Mouse (Mus musculus): Measurements from ENCODE around the gene Atxn10.

The Atxn10 gene

DNA sequence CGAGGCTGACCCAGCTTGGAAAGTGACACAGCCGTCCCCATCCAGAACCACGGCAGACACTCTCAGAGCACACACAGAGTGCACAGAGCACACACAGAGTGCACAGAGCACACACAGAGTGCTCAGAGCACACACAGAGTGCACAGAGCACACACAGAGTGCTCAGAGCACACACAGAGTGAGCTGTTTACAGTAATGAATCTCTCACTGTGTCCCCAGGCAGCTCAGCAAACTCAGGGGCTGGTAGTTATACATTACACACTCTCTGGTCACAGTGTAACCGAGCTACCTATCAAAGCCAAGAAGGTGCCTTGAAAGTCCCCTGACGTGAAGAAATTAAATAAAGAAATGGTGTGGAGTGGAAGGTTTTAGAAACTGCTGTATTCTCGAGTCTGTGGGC, 133.4 kb downstream of the Atxn10 start:
- DNase-seq (ENCODE audit: extremely low spot score, low spot score): no peak

DNA sequence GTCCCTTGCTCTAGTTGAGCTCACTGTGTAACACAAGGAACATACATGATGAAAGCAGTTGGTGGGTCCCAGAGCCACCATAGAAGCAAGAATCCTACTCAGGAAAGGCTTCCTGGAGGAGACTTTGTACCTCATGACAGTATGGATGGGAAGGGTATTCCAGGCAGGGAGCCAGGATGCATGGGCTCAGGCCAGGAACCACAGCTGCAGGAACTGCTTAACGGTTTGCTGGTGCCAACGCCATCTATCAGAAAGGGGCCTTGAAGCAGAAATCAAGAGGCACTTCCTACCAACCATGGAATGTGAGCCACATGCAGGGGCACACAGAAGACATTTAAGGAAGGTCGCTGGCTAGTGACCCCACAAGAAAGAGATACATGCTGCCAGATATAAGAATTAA, 138.7 kb downstream of the Atxn10 start:
- DNase-seq (ENCODE audit: extremely low spot score, low spot score): no peak

DNA sequence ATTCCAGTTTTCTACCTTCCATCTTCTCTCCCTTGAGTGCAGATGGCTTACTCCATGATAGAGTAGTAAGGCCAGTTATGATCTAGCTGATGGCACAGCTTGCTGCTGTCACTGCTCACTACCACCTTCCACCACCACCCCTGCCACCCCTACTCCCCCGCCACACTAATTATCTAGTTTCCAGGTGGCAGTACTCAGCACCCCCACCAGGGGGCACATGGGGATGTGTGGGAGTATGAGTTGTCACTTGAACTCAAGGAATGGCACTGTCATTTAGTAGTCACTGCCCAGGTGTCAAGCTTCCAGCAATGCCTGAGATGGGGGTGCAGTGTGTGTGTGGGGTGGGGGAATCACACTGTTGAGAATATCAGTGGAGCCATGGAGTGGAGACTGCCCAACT, 141.5 kb downstream of the Atxn10 start:
- DNase-seq (ENCODE audit: extremely low spot score, low spot score): peak; percentile 68

DNA sequence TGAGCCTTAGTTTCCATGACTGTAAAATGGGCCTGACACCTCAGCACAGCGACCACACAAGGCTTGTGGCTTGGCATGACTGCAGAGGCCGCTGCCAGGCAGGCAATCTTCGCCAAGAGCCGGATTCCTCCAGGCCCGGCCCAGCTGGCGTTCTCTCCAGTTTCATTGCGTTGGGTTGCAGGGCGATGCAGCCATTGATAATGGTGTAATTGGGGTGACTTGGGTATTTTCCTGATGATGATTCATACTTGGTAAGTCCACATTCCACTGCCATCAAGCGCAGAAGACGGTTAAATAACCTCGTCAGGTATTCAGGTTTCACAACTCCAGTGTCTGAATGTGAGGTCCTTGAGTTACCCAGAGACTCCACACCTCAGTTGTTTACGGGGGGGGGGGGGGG, 143.3 kb downstream of the Atxn10 start:
- DNase-seq (ENCODE audit: extremely low spot score, low spot score): no peak

DNA sequence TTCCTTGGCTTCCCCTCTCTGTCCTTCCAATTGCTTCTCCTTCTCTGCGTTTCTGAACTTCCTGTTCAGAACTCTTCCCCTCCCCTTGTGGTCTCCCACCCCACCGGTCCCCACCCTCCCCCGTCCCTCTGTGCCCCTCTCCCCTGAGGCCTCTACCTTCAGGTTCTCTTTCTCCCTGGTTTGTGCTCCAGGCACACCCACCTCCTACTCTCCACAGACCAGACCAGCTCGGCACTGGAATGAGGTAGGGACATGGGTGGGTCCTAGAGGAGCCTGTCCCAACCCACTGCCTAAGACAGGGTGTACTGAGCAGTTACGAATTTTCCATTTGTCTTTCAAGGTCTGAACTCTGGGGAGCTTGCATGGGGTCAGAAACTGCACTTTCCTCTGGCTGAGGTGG, 143.9 kb downstream of the Atxn10 start:
- DNase-seq (ENCODE audit: extremely low spot score, low spot score): no peak

DNA sequence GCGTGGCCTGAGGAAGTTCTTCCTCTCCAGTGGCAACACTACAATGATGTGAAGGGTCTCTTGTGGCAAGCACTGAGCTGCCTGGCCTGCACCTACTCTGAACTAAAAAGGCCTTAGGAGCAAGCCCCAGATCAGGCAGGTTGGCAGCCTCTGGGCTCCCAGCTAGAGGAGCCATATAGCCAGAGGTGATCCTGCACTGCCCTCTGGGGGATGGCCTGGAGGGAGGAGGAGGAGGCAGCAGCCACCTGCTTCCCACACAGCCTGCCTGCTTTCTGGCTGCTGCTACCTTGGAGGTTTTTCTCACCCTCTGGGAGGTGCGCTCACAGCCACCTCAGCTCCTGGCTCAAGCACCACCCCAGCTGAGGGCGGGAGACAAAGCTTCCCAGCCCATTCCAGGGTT, 144.6 kb downstream of the Atxn10 start:
- no peak for DNase-seq (ENCODE audit: extremely low spot score, low spot score)

DNA sequence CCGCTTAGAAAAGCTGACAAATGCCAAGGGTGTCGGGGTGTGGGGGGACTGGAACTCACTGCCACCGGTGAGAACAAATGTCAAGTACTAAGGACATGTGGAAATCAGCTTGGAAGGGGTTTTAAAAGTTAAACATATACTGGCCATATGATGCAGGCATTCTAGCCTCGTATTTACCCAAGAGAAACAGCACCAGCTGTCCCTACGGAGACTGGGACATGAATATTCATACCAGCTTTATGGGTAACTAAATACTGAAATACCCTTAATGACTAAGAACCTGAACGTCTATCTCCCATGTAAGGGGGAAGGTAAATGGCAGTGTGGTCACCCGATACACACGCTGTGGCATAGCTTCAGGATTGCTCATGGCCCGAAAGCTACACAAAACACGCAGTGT, 152.9 kb downstream of the Atxn10 start:
- DNase-seq (ENCODE audit: extremely low spot score, low spot score): no peak

DNA sequence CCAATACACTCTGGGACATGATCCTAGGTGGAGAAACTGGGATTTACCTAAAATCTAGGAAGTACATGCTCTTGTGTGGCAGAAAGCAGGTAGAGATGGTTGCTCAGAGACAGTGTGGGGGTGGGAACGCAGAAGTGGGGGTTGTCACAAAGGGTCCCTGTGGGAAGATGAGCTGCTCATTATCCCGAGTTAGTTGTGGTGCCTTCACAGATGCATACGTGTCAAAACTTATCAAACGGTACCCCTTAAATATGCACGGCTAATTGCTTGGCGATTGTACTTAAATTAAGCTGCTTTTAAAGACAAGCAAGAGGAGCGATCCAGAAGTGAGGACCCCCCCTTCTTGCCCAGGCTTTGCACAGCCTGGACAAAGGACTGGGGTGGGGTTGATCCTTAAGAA, 153.7 kb downstream of the Atxn10 start:
- no peak for DNase-seq (ENCODE audit: extremely low spot score, low spot score)

DNA sequence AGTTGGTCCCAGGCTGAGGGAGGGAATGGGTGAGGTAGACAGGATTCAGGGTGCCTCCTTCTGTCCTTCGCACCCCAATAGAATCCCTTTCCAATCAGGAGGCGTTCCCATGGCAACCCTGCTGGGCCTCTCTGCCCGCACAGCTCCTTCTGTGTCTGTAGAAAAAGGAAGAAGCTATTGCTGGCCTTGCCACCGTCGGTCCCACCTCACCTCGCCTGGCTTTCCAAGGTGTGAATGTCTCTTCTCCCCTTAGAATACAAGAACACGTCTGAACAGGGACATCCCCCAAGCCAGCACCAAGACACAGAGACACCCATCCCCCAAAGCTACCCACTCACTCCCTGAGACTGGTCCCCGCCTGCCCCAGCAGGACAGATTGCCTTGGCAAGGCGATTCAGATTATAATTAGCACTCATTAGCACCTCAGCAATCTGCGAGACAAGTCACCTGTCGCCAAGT, 158.1 kb downstream of the Atxn10 start:
- no peak for DNase-seq (ENCODE audit: extremely low spot score, low spot score)

DNA sequence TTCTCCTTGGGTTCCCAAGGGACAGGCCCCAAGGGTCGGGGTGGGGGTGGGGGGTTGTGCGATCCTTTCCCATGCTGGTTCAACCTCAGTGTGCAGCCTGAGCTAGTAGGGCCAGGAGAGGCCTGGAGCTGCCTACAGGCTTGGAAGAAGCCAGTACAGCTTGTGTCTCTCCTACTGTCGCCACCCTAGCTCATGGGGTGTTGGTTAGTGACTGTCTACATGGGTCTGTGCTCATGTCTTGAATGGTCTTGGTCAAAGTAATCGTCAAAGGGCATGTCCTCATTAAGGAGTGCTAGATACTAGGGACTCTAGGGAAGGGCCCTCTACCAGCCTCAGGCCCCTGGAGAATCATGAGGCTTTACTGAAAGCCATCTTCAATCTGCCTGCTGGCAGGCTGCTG, 161.5 kb downstream of the Atxn10 start:
- no peak for DNase-seq (ENCODE audit: extremely low spot score, low spot score)

DNA sequence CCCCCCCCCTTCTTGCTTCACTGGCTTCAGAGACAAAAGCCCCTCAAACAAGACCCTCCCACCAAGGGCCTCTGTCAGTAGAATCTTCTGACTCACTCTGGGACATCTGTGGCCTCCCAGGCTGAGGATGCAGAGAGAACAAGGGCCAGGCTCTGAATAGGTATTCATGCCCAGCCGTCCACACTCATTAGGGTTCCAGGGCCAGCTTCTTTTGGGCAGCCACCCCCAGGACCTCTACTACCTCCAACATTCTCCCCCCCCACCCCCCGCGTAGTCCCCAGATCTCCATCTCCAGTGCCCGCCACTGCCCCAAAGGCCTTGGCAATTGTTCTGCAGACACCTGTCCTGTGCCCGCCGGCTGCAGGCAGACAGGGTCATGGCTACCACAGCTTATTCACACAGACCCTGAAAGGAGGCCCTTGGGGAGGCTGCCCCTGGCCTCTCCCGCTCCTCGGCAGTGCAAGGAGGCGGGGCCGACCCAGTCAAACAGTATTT, 162.0 kb downstream of the Atxn10 start:
- DNase-seq (ENCODE audit: extremely low spot score, low spot score): peak; percentile 61

DNA sequence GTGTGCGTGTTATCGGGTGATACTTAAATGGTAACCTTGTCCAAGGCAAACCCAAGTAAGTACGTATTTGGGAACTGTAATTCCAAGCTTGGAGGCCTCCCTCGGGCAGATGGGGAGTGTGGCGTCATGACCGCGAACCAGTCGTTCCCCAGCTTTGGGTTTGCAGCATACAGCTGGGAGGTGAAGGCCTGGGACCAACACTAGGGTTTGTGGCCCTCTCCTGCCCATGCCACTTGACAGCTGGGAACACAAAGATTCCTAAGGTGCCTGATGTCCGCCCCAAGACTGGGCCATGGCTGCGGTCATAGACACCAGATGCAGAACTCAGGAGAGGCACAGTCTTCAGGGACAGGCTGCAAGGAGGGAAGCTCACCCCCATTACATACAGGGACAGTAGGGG, 164.2 kb downstream of the Atxn10 start:
- no peak for DNase-seq (ENCODE audit: extremely low spot score, low spot score)

DNA sequence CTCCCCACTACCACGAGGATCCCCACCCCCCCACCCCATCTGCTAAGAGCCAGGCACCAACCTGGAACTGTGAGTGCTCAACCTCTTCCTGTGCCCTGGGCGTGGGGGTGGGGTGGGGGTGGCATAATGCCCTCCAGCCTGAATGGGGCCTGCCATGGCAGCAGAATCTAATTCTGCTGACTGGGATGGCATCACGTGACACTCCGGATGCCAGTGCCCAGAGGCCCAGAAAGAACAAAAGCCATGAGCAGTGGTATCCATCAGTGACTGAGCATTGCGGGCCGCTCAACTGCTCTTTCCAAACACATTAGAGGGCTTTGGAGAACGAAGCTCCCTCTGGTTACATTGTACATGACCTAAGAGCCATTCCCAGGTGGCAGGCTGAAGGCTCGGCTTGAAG, 167.1 kb downstream of the Atxn10 start, which contains the start of gene 7530416G11Rik:
7530416G11Rik (minus strand) TSS at position 101 of the 400 bp plus-strand sequence.
- no peak for DNase-seq (ENCODE audit: extremely low spot score, low spot score)

DNA sequence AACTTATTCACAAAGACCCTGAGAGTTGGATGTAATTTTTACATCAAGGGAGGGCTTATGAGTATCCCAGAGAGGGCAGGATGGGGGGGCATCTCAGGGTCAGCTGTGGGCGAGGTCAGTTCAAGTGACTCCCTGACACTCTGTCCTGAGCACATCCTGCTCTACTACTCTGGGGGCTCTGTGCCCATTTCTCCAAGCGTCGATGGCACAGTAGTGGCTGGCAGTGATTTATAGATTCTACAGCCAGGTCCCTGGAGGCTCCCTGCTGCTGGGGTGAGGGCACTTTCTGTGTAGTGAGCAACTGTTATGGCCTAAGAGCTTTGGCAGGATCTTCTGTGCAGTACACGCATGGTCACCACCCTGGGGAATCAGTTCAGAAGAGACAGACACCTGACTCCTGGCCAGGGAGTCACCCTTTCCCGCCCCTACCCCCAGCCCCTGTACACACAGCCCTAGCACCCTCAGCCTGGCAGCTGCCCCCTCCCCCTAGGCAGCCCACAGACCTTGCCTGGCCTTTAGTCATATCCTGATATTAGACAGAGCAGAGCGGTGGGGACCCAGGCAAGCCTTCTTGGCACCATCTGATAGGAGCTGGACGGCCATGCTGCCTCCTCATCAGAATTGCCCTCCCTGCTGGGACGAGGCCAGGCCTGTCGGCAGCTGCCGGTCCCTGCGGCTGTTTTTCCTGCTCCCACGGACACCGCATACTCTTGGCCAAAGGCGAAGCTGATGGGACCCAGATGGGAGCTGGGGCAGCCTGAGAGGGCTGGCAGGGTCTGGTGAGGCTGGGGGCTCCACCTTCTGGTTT, 169.3 kb downstream of the Atxn10 start:
- no peak for DNase-seq (ENCODE audit: extremely low spot score, low spot score)

DNA sequence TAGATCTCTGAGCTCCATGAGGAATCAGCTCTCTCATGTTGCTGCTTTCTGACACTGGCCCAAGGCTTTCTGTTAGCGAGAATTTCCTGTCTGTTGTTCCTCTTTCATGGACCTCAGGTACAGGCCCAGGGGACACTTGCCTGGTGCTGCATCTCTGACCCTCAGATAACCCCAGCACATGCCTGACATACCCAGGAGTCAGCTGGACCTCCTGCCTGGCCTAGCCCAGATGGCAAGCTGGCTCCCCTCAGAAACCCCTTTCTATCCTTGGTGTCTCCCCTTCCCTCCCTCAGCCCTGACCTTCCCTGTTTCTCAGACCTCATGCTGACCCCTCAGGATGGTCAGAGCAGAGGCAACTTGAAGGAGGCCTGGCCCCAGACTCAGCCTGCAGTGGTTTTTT, 170.6 kb downstream of the Atxn10 start:
- DNase-seq (ENCODE audit: extremely low spot score, low spot score): no peak

DNA sequence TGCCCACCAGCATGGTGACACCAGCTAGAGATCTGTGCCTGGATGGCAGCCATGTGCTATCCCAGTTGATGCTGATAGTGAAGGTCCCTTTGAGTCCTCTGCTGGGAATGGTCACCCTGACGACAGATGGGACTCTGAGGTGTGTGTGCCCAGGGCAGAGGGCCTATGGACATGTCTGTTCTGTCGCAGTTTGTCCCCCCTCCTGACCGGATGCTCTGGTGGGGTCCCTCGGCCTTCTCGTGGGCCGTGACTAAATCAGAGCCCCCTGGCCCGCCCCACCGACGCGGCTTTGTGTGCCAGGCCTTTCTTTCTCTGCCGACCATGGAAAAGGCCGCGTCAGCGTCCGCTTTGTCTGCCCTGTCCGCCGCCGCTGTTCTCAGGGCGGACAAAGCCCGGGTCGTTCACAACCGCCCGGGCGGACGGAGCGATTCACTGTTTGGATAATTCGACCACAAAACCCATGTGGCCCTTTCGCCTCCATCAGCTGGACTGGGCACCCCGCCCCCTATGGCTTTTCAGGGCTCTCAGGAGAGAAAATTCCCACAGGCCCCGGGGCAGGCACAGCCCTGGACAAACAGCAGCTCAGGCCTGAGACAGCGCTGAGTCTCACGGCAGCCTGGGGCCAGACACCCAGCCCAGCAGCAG, 171.4 kb downstream of the Atxn10 start:
- DNase-seq (ENCODE audit: extremely low spot score, low spot score): peak; percentile 70
